31 mouse cellular contexts compared by ENCODE assay signal in genomic region chr15:46592868-46593267, GRCm38 (mm10).
"Had no signal": no experiment of that assay in that cellular context is flagged by ENCODE, and none has a peak within 500 bp of the region (broad histone marks: within the 10 kb centered on the region; RNA-seq: fewer than 3 reads in every experiment).

No protein-coding gene starts in this region.

- H3K27ac ChIP-seq: limb, embryonic 10.5 days; limb, embryonic 12.5 days; limb, embryonic 13.5 days; limb, embryonic 15.5 days; liver, embryonic 12.5 days; liver, embryonic 13.5 days; liver, embryonic 14.5 days; liver, embryonic 15.5 days; lung, embryonic 15.5 days; macrophage; midbrain, embryonic 10.5 days; midbrain, embryonic 12.5 days; midbrain, embryonic 13.5 days; midbrain, embryonic 15.5 days had no signal

- H3K4me1 ChIP-seq: limb, embryonic 10.5 days; limb, embryonic 12.5 days; limb, embryonic 13.5 days; limb, embryonic 15.5 days; liver, embryonic 12.5 days; liver, embryonic 13.5 days; liver, embryonic 15.5 days; lung, embryonic 15.5 days; megakaryocyte, embryonic 14.5 days; midbrain, embryonic 10.5 days; midbrain, embryonic 12.5 days; midbrain, embryonic 13.5 days; midbrain, embryonic 15.5 days had no signal

- H3K9me3 ChIP-seq: limb, embryonic 10.5 days; limb, embryonic 12.5 days; limb, embryonic 13.5 days; limb, embryonic 15.5 days; liver, embryonic 12.5 days; liver, embryonic 13.5 days; liver, embryonic 15.5 days; lung, embryonic 15.5 days; megakaryocyte, embryonic 14.5 days; midbrain, embryonic 10.5 days; midbrain, embryonic 12.5 days; midbrain, embryonic 13.5 days; midbrain, embryonic 15.5 days had no signal

- H3K9ac ChIP-seq: limb, embryonic 12.5 days; limb, embryonic 13.5 days; limb, embryonic 15.5 days; liver, embryonic 12.5 days; liver, embryonic 13.5 days; liver, embryonic 14.5 days; liver, embryonic 15.5 days; liver, postnatal 0 days; lung, embryonic 14.5 days; lung, embryonic 15.5 days; midbrain, embryonic 12.5 days; midbrain, embryonic 13.5 days; midbrain, embryonic 15.5 days had no signal

- H3K36me3 ChIP-seq: limb, embryonic 10.5 days; limb, embryonic 12.5 days; limb, embryonic 13.5 days; limb, embryonic 15.5 days; liver, embryonic 12.5 days; liver, embryonic 13.5 days; liver, embryonic 15.5 days; lung, embryonic 15.5 days; midbrain, embryonic 10.5 days; midbrain, embryonic 12.5 days; midbrain, embryonic 13.5 days; midbrain, embryonic 15.5 days had no signal

- H3K4me3 ChIP-seq: limb, embryonic 10.5 days; limb, embryonic 12.5 days; limb, embryonic 13.5 days; limb, embryonic 15.5 days; liver, embryonic 12.5 days; liver, embryonic 13.5 days; liver, embryonic 15.5 days; lung, embryonic 15.5 days; megakaryocyte, embryonic 14.5 days; midbrain, embryonic 10.5 days; midbrain, embryonic 12.5 days; midbrain, embryonic 13.5 days; midbrain, embryonic 15.5 days; myocyte had no signal

- ATAC-seq: liver, embryonic 12.5 days; liver, postnatal 0 days; lung, postnatal 0 days; midbrain, embryonic 13.5 days; midbrain, embryonic 15.5 days; midbrain, embryonic 16.5 days had no signal

- DNase-seq: left cerebral cortex, postnatal 4 days; liver; liver, embryonic 13.5 days; liver, postnatal 0 days; lung, adult 18-20 months; lung, adult 2 months; lung, embryonic 14.5 days; lung, postnatal 10 days; lung, postnatal 14 days; lung, postnatal 36 days; lung, postnatal 4 days; midbrain, embryonic 14.5 days had no signal

- H3K4me2 ChIP-seq: limb, embryonic 12.5 days; limb, embryonic 13.5 days; limb, embryonic 15.5 days; liver, embryonic 11.5 days; liver, embryonic 12.5 days; liver, embryonic 13.5 days; liver, embryonic 15.5 days; lung, embryonic 14.5 days; lung, embryonic 15.5 days; midbrain, embryonic 11.5 days; midbrain, embryonic 12.5 days; midbrain, embryonic 13.5 days; midbrain, embryonic 15.5 days had no signal

- H3K27me3 ChIP-seq: limb, embryonic 12.5 days; limb, embryonic 13.5 days; limb, embryonic 15.5 days; liver, embryonic 12.5 days; liver, embryonic 13.5 days; liver, embryonic 15.5 days; lung, embryonic 15.5 days; megakaryocyte, embryonic 14.5 days; midbrain, embryonic 12.5 days; midbrain, embryonic 13.5 days; midbrain, embryonic 15.5 days had no signal
